Mouse (Mus musculus): ENCODE data around the gene Lrrc8c. TPM values are rescaled to one million over a fixed set of nuclear protein-coding genes. Genes with fewer than 3 reads are reported as not detected.

The Lrrc8c gene
- polyA plus RNA-seq, 1 experiment from 2014 or later, result 10.1 TPM

DNA sequence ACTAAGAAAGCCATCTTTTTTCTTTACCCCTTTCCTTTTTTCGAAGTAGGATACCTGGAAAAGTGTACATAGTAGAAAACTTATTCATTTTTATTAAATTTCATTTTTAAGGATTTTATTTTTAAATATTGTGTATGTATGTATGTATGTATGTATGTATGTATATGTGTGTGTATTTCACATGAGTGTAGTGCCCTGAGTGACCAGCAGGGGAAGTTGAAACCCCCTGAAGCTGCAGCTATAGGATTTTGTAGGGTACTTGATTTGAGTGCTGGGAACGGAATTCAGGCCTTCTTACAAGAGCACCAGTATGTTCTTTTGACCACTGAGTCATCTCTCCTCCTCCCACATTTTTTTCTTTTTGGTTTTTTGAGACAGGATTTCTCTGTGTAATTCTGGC is 100.5 kb downstream of the Lrrc8c start:
- Histone ChIP-seq H3K27ac (ENCODE audit: low read depth, low read length) (no peak overlapping the region), H3K4me3 (ENCODE audit: low read depth, low read length) (no peak overlapping the region), H3K9me3 (ENCODE audit: control insufficient read depth, low read length) (no peaks in the 10 kb centered on the region), H3K36me3 (ENCODE audit: control insufficient read depth, insufficient read depth, low read length) (no peaks in the 10 kb centered on the region), H3K9ac (ENCODE audit: low read length) (no peak overlapping the region), H3K27me3 (ENCODE audit: control insufficient read depth, insufficient read depth, low read length) (no peaks in the 10 kb centered on the region), H3K4me2 (ENCODE audit: low read depth, low read length, severe bottlenecking) (no peak overlapping the region), H3K4me1 (replicated peaks; ENCODE audit: control insufficient read depth, insufficient read depth, low read length) (no peaks in the 10 kb centered on the region)
- WGBS, result 76% methylated on average over 2 of the region's 2 CpGs
- ATAC-seq (replicated peaks; ENCODE audit: low FRiP score) (no peak), DNase-seq (ENCODE audit: low spot score) (no peak)

DNA sequence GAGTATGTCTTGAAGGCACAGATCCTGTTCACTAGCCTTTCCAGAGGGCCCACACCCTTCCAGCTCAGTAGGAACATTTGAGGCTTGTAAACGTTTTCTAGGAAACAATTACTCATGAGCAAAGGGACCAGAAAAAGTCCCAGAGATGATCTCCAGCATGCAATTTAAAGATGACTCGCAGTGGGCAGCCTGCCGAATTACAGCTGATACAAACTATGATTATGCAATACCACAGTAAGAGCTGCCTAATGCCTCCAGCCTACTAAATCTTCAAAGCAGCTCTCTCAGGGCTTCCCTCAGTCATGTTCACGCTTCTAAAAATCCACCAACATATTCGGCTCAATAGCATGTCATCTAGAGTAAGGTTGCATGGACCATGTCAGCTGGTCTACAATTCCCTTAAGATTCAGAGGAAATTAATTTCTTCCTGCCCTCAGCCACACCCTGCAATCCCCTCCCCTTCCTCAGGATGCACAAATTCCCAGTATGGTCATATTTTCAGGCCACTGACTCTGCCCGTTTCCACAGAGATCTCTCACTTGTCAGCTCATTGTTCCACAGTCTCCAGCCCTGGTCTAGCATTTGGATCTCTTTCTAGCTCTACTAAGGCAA is 101.4 kb downstream of the Lrrc8c start:
- no peaks in the 10 kb centered on the region for H3K9me3 ChIP-seq (ENCODE audit: control insufficient read depth, low read length)
- DNase-seq (ENCODE audit: low spot score), result no peak
- no peaks in the 10 kb centered on the region for H3K36me3 ChIP-seq (ENCODE audit: control insufficient read depth, insufficient read depth, low read length)
- WGBS, result 83% methylated on average over 6 of the region's 6 CpGs
- H3K4me2 ChIP-seq (ENCODE audit: low read depth, low read length, severe bottlenecking), result no peak overlapping the region
- H3K4me3 ChIP-seq (ENCODE audit: low read depth, low read length), result no peak overlapping the region
- no peaks in the 10 kb centered on the region for H3K4me1 ChIP-seq (replicated peaks; ENCODE audit: control insufficient read depth, insufficient read depth, low read length)
- H3K27me3 ChIP-seq (ENCODE audit: control insufficient read depth, insufficient read depth, low read length), result no peaks in the 10 kb centered on the region
- H3K9ac ChIP-seq (ENCODE audit: low read length), result no peak overlapping the region
- ATAC-seq (replicated peaks; ENCODE audit: low FRiP score), result no peak
- no peak overlapping the region for H3K27ac ChIP-seq (ENCODE audit: low read depth, low read length)

DNA sequence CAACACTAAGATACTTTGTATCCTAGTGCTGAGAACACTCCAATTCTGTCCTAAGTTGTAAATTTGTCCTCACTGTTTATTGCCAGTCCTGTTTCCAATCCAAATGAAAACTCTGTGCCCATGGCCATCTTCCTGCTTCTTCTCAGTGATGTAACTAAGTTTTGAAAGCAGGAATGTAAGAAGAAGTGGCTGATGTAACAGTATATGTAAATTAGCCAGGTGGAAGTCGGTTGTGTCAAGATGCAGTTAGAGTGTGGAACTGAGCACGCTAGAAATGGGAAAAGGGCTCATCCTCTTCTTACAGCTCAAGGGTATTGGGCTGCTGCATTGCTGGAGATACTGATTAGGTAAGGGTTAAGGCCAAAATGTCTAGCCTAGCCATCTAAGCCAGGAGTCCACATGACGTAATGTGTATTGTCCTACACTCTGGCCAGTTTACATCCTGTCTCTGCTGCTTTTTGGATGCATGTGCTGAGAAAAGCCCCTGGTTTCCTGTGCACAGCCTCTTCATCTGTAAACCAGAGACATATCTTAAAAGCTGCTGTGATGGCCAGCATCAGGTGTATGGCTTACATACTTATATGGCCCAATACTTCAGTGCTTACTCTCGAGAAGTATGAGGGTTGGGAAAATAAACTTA is 104.0 kb downstream of the Lrrc8c start:
- DNase-seq (ENCODE audit: low spot score) (no peak), ATAC-seq (replicated peaks; ENCODE audit: low FRiP score) (no peak)
- WGBS, result 76% methylated on average over 4 of the region's 4 CpGs
- no peak overlapping the region for H3K27ac ChIP-seq (ENCODE audit: low read depth, low read length)
- no peaks in the 10 kb centered on the region for H3K27me3 ChIP-seq (ENCODE audit: control insufficient read depth, insufficient read depth, low read length)
- H3K4me3 ChIP-seq (ENCODE audit: low read depth, low read length), result no peak overlapping the region
- no peak overlapping the region for H3K9ac ChIP-seq (ENCODE audit: low read length)
- H3K4me1 ChIP-seq (replicated peaks; ENCODE audit: control insufficient read depth, insufficient read depth, low read length), result no peaks in the 10 kb centered on the region
- no peaks in the 10 kb centered on the region for H3K36me3 ChIP-seq (ENCODE audit: control insufficient read depth, insufficient read depth, low read length)
- no peak overlapping the region for H3K4me2 ChIP-seq (ENCODE audit: low read depth, low read length, severe bottlenecking)
- H3K9me3 ChIP-seq (ENCODE audit: control insufficient read depth, low read length), result no peaks in the 10 kb centered on the region

DNA sequence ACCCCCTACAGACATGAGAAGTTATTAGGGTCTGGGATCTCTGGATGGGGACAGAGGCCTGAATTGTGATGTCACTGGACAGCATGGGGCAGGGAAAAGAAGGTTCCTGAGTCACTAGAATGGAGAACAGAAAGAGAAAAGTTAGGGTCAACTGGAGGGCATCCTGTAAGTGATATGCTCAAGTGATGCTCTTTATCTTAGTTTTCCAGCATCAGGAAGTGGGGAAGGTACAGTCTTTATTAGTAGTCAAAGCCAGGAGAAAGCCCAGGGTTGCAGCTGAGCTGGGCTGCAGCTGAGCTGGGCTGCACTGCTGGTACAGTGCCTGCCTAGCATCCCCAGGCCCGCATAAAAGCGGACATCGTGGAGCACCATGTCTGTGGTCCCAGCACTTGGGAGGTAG is 105.1 kb downstream of the Lrrc8c start:
- H3K4me1 ChIP-seq (replicated peaks; ENCODE audit: control insufficient read depth, insufficient read depth, low read length), result no peaks in the 10 kb centered on the region
- WGBS, result 93% methylated on average over 3 of the region's 3 CpGs
- no peak for ATAC-seq (replicated peaks; ENCODE audit: low FRiP score)
- no peak overlapping the region for H3K27ac ChIP-seq (ENCODE audit: low read depth, low read length)
- H3K9ac ChIP-seq (ENCODE audit: low read length), result no peak overlapping the region
- no peaks in the 10 kb centered on the region for H3K9me3 ChIP-seq (ENCODE audit: control insufficient read depth, low read length)
- no peaks in the 10 kb centered on the region for H3K36me3 ChIP-seq (ENCODE audit: control insufficient read depth, insufficient read depth, low read length)
- no peaks in the 10 kb centered on the region for H3K27me3 ChIP-seq (ENCODE audit: control insufficient read depth, insufficient read depth, low read length)
- no peak overlapping the region for H3K4me3 ChIP-seq (ENCODE audit: low read depth, low read length)
- no peak overlapping the region for H3K4me2 ChIP-seq (ENCODE audit: low read depth, low read length, severe bottlenecking)
- no peak for DNase-seq (ENCODE audit: low spot score)

DNA sequence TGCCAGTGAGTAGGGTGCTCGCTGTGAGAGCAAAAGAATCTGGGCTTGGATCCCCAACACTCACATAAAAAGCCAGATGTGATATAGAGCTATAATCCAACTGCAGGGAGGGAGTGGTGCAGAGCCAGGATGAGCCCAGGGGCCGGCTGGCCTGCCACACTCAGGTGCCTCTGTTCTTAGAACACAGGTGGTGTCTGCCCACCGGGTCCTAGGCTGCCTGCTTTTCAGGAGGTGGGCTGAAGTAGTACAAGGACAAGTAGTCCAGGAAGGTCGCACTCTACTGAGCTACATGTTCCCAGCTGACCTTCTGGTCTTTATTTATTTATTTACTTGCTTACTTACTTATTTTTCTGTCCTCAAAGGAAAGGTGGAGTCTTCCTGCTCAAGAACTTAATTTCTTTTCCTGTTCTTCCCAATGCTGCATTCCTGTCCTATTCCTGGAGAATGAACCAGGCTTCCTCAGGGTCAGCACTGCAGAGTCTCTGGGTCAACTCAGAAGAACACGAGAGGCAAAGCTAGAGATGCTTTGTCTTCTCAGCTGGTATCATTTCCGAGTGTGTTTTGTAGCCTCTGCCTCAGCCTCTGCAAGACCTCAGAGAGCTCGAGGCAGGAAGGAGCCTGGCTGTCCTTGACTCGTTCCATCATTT is 106.4 kb downstream of the Lrrc8c start:
- Histone ChIP-seq H3K27ac (ENCODE audit: low read depth, low read length) (no peak overlapping the region), H3K9ac (ENCODE audit: low read length) (no peak overlapping the region), H3K4me3 (ENCODE audit: low read depth, low read length) (no peak overlapping the region), H3K4me1 (replicated peaks; ENCODE audit: control insufficient read depth, insufficient read depth, low read length) (no peaks in the 10 kb centered on the region), H3K36me3 (ENCODE audit: control insufficient read depth, insufficient read depth, low read length) (no peaks in the 10 kb centered on the region), H3K4me2 (ENCODE audit: low read depth, low read length, severe bottlenecking) (no peak overlapping the region), H3K9me3 (ENCODE audit: control insufficient read depth, low read length) (no peaks in the 10 kb centered on the region), H3K27me3 (ENCODE audit: control insufficient read depth, insufficient read depth, low read length) (no peaks in the 10 kb centered on the region)
- ATAC-seq (replicated peaks; ENCODE audit: low FRiP score) (no peak), DNase-seq (ENCODE audit: low spot score) (no peak)
- 70% methylated on average over 8 of the region's 8 CpGs for WGBS

DNA sequence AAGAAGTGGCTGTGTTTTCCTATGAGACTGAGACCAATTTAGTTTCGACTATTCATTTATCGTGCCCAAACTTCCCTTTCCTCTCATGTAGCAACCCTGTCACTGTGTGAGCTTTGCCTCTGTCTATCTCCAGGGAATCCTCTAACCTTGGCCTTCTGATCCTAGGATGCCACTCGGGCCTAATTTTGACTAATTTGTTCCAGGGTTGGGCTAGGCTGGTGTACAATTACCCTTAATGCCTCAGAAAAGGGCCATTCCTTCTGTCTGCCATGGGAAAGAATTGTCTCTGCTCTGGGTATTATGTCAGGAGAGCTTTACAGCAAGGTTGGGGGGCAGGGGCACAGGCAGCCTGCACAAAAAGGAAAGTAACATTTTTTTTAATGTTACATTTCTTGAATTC is 107.2 kb downstream of the Lrrc8c start:
- Histone ChIP-seq H3K27me3 (ENCODE audit: control insufficient read depth, insufficient read depth, low read length) (no peaks in the 10 kb centered on the region), H3K4me1 (replicated peaks; ENCODE audit: control insufficient read depth, insufficient read depth, low read length) (no peaks in the 10 kb centered on the region), H3K4me3 (ENCODE audit: low read depth, low read length) (no peak overlapping the region), H3K9me3 (ENCODE audit: control insufficient read depth, low read length) (no peaks in the 10 kb centered on the region), H3K27ac (ENCODE audit: low read depth, low read length) (no peak overlapping the region; the same call in 1 of the 2 replicates), H3K4me2 (ENCODE audit: low read depth, low read length, severe bottlenecking) (no peak overlapping the region), H3K36me3 (ENCODE audit: control insufficient read depth, insufficient read depth, low read length) (no peaks in the 10 kb centered on the region), H3K9ac (ENCODE audit: low read length) (no peak overlapping the region)
- no peak for DNase-seq (ENCODE audit: low spot score)
- 51% methylated on average over 3 of the region's 3 CpGs for WGBS
- ATAC-seq (replicated peaks; ENCODE audit: low FRiP score), result no peak

DNA sequence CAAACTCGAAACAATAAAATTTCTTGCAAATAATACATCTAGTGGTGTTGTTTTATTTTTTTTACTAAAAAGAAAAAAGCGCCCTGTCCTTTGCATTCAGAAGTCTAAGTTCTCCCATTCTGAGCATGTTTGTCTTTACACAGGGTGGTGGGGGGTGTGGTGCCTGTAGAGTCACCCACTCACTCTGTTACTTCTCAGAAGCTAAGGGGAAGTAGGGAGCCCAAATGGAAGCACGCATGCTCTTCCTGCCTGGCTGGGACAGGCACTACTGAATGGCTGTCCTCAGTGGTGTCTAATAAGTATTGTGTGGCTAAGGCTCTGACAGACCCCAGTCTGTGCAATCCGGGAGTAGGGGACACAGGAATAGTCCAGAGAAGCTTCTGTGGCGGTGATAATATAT is 107.9 kb downstream of the Lrrc8c start:
- H3K4me3 ChIP-seq (ENCODE audit: low read depth, low read length), result no peak overlapping the region
- H3K27ac ChIP-seq (ENCODE audit: low read depth, low read length), result no peak overlapping the region
- no peaks in the 10 kb centered on the region for H3K27me3 ChIP-seq (ENCODE audit: control insufficient read depth, insufficient read depth, low read length)
- ATAC-seq (replicated peaks; ENCODE audit: low FRiP score) (no peak), DNase-seq (ENCODE audit: low spot score) (no peak)
- no peak overlapping the region for H3K9ac ChIP-seq (ENCODE audit: low read length)
- no peak overlapping the region for H3K4me2 ChIP-seq (ENCODE audit: low read depth, low read length, severe bottlenecking)
- no peaks in the 10 kb centered on the region for H3K36me3 ChIP-seq (ENCODE audit: control insufficient read depth, insufficient read depth, low read length)
- WGBS, result 90% methylated on average over 5 of the region's 5 CpGs
- no peaks in the 10 kb centered on the region for H3K9me3 ChIP-seq (ENCODE audit: control insufficient read depth, low read length)
- no peaks in the 10 kb centered on the region for H3K4me1 ChIP-seq (replicated peaks; ENCODE audit: control insufficient read depth, insufficient read depth, low read length)

DNA sequence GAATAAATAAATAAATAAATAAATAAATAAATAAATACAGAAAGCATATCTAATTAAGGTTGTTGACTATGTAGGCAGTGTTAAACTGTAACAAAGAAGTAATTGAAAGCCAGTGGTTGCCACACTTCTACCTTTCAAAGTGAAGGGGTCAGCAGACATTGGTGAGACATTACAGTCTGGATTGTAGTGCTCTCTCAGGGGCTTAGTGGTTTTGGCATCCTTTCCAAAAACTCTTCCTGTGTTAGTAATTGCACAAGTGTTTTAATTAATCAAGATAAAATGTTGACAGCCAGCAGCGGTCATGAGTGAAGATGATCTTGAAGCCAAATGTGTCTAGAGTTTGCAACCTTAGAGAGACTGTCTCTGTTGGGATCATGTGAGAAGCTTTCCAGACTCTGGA is 110.8 kb downstream of the Lrrc8c start:
- Histone ChIP-seq H3K9ac (ENCODE audit: low read length) (no peak overlapping the region), H3K36me3 (ENCODE audit: control insufficient read depth, insufficient read depth, low read length) (no peaks in the 10 kb centered on the region), H3K4me2 (ENCODE audit: low read depth, low read length, severe bottlenecking) (no peak overlapping the region), H3K27me3 (ENCODE audit: control insufficient read depth, insufficient read depth, low read length) (no peaks in the 10 kb centered on the region), H3K9me3 (ENCODE audit: control insufficient read depth, low read length) (no peaks in the 10 kb centered on the region), H3K4me1 (replicated peaks; ENCODE audit: control insufficient read depth, insufficient read depth, low read length) (no peaks in the 10 kb centered on the region), H3K4me3 (ENCODE audit: low read depth, low read length) (no peak overlapping the region), H3K27ac (ENCODE audit: low read depth, low read length) (no peak overlapping the region)
- DNase-seq (ENCODE audit: low spot score) (no peak), ATAC-seq (replicated peaks; ENCODE audit: low FRiP score) (no peak)
- WGBS, result 85% methylated on average over 1 of the region's 1 CpGs

DNA sequence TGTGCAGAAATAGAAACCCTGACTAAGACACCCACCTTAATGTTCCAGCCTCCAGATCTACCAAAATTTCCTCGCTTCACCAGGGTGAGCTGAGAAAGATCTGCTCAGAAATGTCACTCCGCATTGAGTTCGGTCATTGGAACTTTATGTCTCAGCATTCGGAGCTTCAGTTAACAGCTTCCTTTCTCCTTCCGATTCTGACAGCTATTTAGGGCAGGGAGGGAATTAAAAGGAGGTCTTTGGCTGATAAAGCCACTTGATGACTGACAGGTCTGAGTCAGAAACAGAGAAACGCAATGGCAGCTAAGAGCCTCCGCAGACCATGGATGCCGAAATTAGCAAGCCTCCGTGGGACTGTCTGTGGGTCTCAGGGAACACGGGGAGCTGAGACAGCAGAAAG is 112.9 kb downstream of the Lrrc8c start:
- Histone ChIP-seq H3K27me3 (ENCODE audit: control insufficient read depth, insufficient read depth, low read length) (no peaks in the 10 kb centered on the region), H3K36me3 (ENCODE audit: control insufficient read depth, insufficient read depth, low read length) (no peaks in the 10 kb centered on the region), H3K9me3 (ENCODE audit: control insufficient read depth, low read length) (no peaks in the 10 kb centered on the region), H3K4me3 (ENCODE audit: low read depth, low read length) (no peak overlapping the region), H3K4me1 (replicated peaks; ENCODE audit: control insufficient read depth, insufficient read depth, low read length) (no peaks in the 10 kb centered on the region), H3K27ac (ENCODE audit: low read depth, low read length) (no peak overlapping the region), H3K9ac (ENCODE audit: low read length) (no peak overlapping the region), H3K4me2 (ENCODE audit: low read depth, low read length, severe bottlenecking) (no peak overlapping the region)
- DNase-seq (ENCODE audit: low spot score) (no peak), ATAC-seq (replicated peaks; ENCODE audit: low FRiP score) (no peak)
- WGBS, result 89% methylated on average over 10 of the region's 10 CpGs
